Mouse (Mus musculus) common myeloid progenitor, adult 5-6 weeks (primary cell): Measurements from ENCODE around the gene Prpf40b. TPM values are rescaled to one million over a fixed set of nuclear protein-coding genes. Genes with fewer than 3 reads are reported as not detected.
A peak's percentile ranks its signal among the peaks of the same experiment; 100 is the strongest.

Source experiments
- ATAC-seq: replicated peaks from 2 replicates; pipeline ENCODE4 v1.8.0; 2016; ENCODE audit warnings: low read depth, mild to moderate bottlenecking, moderate TSS enrichment, inconsistent platforms; ENCODE audit not compliant: poor library complexity, severe bottlenecking
- total RNA-seq: library from RNA; stranded (forward); fragments of 200-1000, 187-1606 nt; gene quantifications from 2 replicates; pipeline ENCODE4 v1.2.3, GENCODE M21; 2017

Gene Prpf40b
- total RNA-seq, 1 experiment from 2014 or later: 4.3 TPM

GRCm38 (mm10) chr15:99364022-99364530 lies 69.2 kb downstream of the Prpf40b start:
- ATAC-seq: no peak

GRCm38 (mm10) chr15:99364921-99365320 lies 70.0 kb downstream of the Prpf40b start:
- peak; percentile 81 for ATAC-seq

Other genes with a start within 250 kb of the Prpf40b start
- not detected in 2 replicates for gene Prph, start 239.9 kb upstream of the Prpf40b start, total RNA-seq
- gene Troap, start 220.5 kb upstream of the Prpf40b start, total RNA-seq: 12.6 and 18.6 TPM in 2 replicates
- gene C1ql4, start 207.3 kb upstream of the Prpf40b start, total RNA-seq: not detected in 2 replicates
- gene Dnajc22, start 201.9 kb upstream of the Prpf40b start, total RNA-seq: not detected in 2 replicates
- gene Spats2, start 169.2 kb upstream of the Prpf40b start, total RNA-seq: 0.46 and 1.7 TPM in 2 replicates
- 0.05 TPM in 1 of 2 replicates, not detected in the other for gene Kcnh3, start 70.2 kb upstream of the Prpf40b start, total RNA-seq
- gene Mcrs1, start 43.1 kb upstream of the Prpf40b start, total RNA-seq: 57.8 and 61.0 TPM in 2 replicates
- gene Fam186b, start 801 bp downstream of the Prpf40b start, total RNA-seq: not detected in 2 replicates
- gene Fmnl3, start 75.4 kb downstream of the Prpf40b start, total RNA-seq: 9.2 and 9.6 TPM in 2 replicates
- gene Tmbim6, start 97.8 kb downstream of the Prpf40b start, total RNA-seq: 92.2 and 125 TPM in 2 replicates
- gene Nckap5l, start 162.7 kb downstream of the Prpf40b start, total RNA-seq: 0.78 and 6.7 TPM in 2 replicates
- gene Bcdin3d, start 179.6 kb downstream of the Prpf40b start, total RNA-seq: 4.9 and 5.4 TPM in 2 replicates
- not detected in 2 replicates for gene Faim2, start 233.1 kb downstream of the Prpf40b start, total RNA-seq